Mouse (Mus musculus): ENCODE results near the gene Pla2g4d.

DNA sequence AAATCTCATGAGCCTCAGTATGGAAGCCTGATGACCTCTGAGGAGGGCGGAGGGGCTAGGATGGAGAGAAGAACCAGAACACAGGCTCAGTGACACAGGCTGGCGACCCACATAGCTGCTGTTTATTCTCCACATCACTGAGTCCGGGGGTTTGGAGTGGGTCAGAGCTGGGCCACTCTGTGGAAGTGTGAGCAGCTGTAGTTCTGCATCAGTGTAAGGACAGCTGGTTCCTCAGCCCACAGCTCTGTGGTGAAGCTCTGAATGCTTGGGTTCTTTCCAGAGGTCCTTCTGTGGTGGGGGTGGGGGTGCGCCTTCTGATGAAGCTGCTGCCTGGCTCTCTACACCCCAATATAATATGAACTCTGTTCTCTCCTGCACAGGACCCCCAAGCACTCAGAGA, 10.9 kb upstream of the Pla2g4d start:
- TF ChIP-seq POLR2A (IDR thresholded peaks at IDR 0.05; ENCODE audit: low read depth, low read length): no peak
- TF ChIP-seq CTCF (IDR thresholded peaks at IDR 0.05; ENCODE audit: borderline replicate concordance, insufficient read depth, low read length): no peak
